Mouse (Mus musculus): ENCODE data around the gene Lhx6. TPM values are rescaled to one million over a fixed set of nuclear protein-coding genes. Genes with fewer than 3 reads are reported as not detected.

Gene Lhx6
- total RNA-seq, 2 experiments from 2014 or later: 15.5 to 16.0 TPM

DNA sequence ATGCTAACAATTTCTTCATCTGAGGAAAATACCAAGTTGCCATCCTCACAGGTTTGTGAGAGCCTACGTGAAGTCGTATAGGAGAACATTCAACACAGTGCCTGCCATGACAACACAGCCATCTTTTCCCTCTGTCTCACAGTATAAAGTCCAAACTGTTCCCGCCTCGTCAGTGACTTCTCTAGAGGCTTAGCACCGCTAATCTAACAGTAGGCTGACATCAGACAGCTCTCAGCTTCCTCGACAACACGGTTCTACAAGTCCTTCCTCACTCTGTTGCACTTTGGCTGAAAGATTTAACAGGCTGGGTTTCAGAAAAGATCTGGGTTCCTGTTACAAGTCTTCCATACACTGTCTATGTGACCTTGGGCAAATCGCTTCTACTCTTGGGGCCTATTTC lies 57.0 kb downstream of the Lhx6 start:
- DNase-seq (ENCODE audit: low spot score in 2 of 2): no peak
- peak overlapping the region; percentile 94; the same call in 1 of the 2 replicates for H3K27ac ChIP-seq
- no peak for TF ChIP-seq CTCF (conservative IDR thresholded peaks at IDR 0.05)
- H3K4me3 ChIP-seq: peak overlapping the region; percentile 87

DNA sequence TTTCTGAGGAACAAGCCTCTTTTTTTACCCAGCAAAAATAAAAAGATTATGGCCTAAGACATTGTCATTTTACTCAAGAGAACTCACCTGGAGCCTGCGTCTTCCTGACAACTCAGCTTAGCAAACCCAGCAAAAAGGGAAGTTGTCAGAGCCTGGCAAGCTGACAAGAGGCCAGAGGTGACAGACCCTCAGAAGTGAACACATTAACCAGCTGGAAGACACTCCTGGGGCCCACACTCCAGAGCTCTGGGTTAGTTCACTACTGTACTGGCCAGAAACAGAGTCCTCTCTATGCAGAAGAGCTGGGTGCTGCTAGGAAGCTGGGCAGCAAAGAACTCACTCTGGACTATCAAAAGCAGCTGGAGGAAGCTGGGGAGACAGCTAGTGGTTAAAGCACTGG lies 64.3 kb downstream of the Lhx6 start:
- TF ChIP-seq CTCF (conservative IDR thresholded peaks at IDR 0.05): no peak
- DNase-seq (ENCODE audit: low spot score in 2 of 2): no peak
- Histone ChIP-seq H3K27ac (no peak overlapping the region), H3K4me3 (no peak overlapping the region)

- Histone ChIP-seq H3K27ac (no peak overlapping the region), H3K4me3 (no peak overlapping the region)
- TF ChIP-seq CTCF (conservative IDR thresholded peaks at IDR 0.05): no peak
- no peak for DNase-seq (ENCODE audit: low spot score in 2 of 2)
Observed at GRCm38 (mm10) chr2:36039297-36039985, 65.8 kb downstream of the Lhx6 start.

GRCm38 (mm10) chr2:36035413-36036081 lies 69.7 kb downstream of the Lhx6 start:
- Histone ChIP-seq H3K4me3 (no peak overlapping the region), H3K27ac (no peak overlapping the region)
- DNase-seq (ENCODE audit: low spot score in 2 of 2): no peak
- no peak for TF ChIP-seq CTCF (conservative IDR thresholded peaks at IDR 0.05)

- no peak for TF ChIP-seq CTCF (conservative IDR thresholded peaks at IDR 0.05)
- H3K4me3 ChIP-seq: no peak overlapping the region
- DNase-seq (ENCODE audit: low spot score in 2 of 2): no peak
- no peak overlapping the region for H3K27ac ChIP-seq
Observed at GRCm38 (mm10) chr2:36034898-36035297, 70.3 kb downstream of the Lhx6 start.

DNA sequence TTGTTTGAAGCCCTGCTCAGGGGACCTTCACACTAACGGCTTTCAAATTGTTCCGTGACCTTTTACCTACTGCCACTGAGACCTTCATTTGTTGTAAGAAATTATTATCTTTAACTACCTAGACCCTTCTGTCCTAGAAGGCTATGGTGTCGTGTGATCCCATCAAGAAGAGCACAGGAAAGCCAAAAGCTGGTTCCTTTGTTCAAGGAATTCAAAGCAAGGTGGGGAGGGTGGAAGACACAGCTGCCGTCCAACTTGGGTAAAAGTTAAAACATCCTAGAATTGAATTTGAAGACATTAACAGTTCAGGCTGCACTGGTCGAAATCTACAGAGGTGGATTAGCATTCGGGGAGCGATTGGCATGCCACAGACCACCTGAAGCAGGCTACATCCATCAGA lies 71.2 kb downstream of the Lhx6 start:
- no peak overlapping the region for H3K27ac ChIP-seq
- H3K4me3 ChIP-seq: no peak overlapping the region
- no peak for TF ChIP-seq CTCF (conservative IDR thresholded peaks at IDR 0.05)
- no peak for DNase-seq (ENCODE audit: low spot score in 2 of 2)

GRCm38 (mm10) chr2:36032884-36033283 lies 72.3 kb downstream of the Lhx6 start:
- no peak for TF ChIP-seq CTCF (conservative IDR thresholded peaks at IDR 0.05)
- no peak for DNase-seq (ENCODE audit: low spot score in 2 of 2)
- Histone ChIP-seq H3K4me3 (no peak overlapping the region), H3K27ac (no peak overlapping the region)

Other genes with a start within 250 kb of the Lhx6 start
- 10 to 100 TPM; 33.9 to 38.8 TPM for gene Ttll11, start 125.5 kb downstream of the Lhx6 start, total RNA-seq (2021)
- gene Ndufa8, start 56.0 kb downstream of the Lhx6 start, total RNA-seq (2021): 100 to 1,000 TPM; 175 to 180 TPM
- 1 to 10 TPM; 1.4 to 1.7 TPM for gene Morn5, start 56.0 kb downstream of the Lhx6 start, total RNA-seq (2021)
- gene Mrrf, start 31.0 kb upstream of the Lhx6 start, total RNA-seq (2021): 10 to 100 TPM; 13.8 to 18.6 TPM
- gene Rbm18, start 31.4 kb upstream of the Lhx6 start, total RNA-seq (2021): 10 to 100 TPM; 41.7 to 46.3 TPM
- 10 to 100 TPM; 17.1 to 19.1 TPM for gene Ptgs1, start 125.0 kb upstream of the Lhx6 start, total RNA-seq (2021)

All from layer of hippocampus, adult 2 months (tissue).